Mouse (Mus musculus): Measurements from ENCODE around the gene Lrrc4b. TPM values are rescaled to one million over a fixed set of nuclear protein-coding genes. Genes with fewer than 3 reads are reported as not detected.

The Lrrc4b gene
- not detected for polyA plus RNA-seq (2017; shearing (Covaris generic))

DNA sequence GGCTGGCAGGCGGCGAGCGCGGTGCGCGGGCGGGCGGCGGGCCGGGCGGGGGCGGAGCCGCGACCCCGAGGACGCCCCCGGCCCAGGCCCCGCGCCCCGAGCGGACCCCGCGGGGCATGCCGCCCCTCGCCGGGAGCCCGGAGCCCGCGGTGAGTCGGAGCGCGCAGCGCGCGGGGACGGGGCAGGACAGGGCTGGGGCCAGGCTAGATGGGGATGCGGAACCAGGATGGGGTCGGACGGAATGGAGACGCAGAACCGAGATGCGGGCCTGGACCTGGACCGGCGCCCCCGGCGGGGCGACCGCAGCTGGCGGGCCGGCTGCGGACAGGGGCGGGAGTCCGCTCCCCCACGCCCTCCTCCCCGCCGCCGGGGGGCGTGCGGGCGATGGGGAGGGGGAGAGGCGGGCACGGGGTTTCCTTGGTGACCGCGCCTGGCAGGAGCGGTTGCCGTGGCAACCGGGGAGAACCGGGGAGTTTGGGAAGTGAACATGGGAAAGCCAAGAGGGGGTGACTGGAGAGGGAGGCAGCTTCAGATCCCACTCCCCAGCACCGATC lies at the start of gene Lrrc4b:
TSS of gene Lrrc4b (plus strand) at position 51 of the 554 bp plus-strand sequence.

DNA sequence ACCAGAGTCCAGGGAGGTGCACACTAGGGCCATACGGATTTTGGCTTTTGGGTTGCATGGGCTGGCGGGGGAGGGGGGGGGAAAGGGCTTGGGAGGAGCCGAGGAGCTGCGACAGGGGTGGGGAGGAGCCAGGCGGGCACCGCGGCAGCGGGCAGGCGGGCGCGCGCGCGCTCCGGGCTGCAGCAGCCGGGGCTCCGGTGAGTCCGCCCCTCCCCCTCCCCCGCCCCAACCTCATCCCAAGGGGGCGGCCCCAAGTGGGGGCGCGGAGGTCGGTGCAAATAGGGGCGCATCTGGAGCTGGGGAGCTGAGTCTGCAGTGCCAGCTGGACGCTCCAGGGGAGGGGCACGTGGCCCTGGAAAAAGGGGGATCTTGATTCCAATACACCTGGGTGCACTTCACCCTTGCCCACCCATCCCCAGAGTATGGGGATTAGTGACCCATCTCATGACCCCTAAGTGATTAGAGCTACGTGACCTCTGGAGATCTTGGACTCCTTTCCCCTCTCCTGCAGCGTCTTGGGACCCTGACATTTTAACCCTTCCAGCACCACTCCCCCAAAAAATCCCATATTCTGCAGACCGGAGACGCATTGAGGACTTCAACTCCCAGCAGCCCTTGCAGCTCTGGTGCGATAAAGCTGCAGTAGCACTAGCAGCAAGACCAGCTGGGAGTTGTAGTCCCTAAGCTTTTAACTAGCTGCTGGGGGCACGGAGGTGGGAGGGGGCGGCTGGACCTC lies 44.7 kb upstream of the Lrrc4b start, which contains the start of gene Syt3:
TSS of gene Syt3 (plus strand) at position 123 of the 736 bp plus-strand sequence.

DNA sequence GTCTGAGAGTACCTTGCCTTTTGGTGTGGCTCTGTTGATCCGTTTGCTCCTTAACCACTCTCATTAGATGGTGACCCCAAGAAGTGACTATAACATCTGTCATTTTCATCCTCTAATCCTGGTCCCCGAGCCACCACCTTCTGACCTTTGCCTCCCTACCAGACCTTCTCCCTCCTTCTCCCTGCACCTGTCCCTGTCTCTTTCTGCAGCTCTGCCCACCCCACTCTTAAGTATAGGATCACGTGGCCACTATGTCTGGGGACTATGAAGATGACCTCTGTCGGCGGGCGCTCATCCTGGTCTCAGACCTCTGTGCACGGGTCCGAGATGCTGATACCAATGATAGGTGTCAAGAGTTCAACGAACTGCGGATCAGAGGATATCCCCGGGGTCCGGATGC lies 43.1 kb upstream of the Lrrc4b start, which contains the start of gene 1700008O03Rik:
TSS of gene 1700008O03Rik (minus strand) at position 101 of the 400 bp plus-strand sequence.

DNA sequence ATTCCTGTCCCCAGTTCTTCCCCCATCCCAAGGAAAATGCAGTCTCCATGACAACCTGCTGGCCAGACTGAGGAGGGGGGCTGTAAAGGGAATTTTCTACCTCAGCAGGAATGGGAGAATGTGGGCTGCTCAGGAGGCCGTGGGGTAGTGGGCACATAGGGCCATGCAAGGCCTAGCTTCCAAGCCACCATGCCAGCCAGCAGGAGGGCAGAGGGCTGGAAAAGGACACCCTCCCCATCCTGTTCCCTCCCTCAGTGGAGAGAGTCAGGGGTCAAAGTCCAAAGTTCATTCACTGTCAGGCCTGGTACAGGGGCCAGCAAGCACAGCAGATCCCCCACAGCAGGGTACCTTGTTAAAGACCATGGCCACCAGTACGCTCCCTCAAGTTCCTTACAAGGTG lies 36.3 kb downstream of the Lrrc4b start, which contains the start of gene Aspdh:
TSS of gene Aspdh (plus strand) at position 281 of the 400 bp plus-strand sequence.

DNA sequence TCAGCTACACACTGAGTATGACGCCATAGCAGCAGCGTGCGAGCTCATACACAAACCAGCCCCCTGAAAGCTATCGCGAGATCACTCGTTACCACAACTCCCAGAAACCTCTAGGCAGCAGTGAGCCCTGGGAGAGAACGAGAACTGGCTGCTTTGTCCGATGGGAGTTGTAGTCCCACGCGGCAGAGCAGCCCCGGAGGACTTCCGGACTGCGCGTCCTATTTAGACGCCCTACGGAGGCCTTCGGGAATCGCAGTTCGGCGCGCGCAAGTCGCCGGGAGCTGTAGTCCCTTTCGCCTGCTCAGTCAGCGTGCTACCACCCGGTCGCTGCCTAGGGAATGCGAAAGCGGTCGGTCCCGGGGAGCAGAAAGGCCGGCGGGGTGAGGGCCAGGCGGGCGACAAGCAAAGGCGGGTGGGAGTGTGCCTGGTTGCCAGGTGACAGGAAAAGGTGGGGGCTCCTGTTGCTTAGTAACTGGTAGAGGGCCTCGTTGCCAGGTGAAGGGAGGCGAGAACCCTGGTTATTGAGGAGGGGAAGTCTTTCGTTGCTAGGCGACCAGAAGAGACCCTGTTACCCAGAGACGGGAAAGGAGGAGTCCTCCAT lies 39.1 kb downstream of the Lrrc4b start, which contains the start of gene Josd2:
TSS of gene Josd2 (plus strand) at position 170 of the 601 bp plus-strand sequence.

GRCm38 (mm10) chr7:44495992-44496770 lies 67.4 kb downstream of the Lrrc4b start, which contains the start of the genes Emc10 and Fam71e1:
Emc10 (minus strand) TSS chr7:44496529.
Fam71e1 (plus strand) TSS chr7:44496581.

Other genes starting within 250 kb of the Lrrc4b start
- not detected for gene Klk1b24, start 240.8 kb upstream of the Lrrc4b start, polyA plus RNA-seq (2017; shearing (Covaris generic))
- gene Klk1b3, start 230.8 kb upstream of the Lrrc4b start, polyA plus RNA-seq (2017; shearing (Covaris generic)): not detected
- not detected for gene Klk1b4, start 221.6 kb upstream of the Lrrc4b start, polyA plus RNA-seq (2017; shearing (Covaris generic))
- not detected for gene Klk1b5, start 213.1 kb upstream of the Lrrc4b start, polyA plus RNA-seq (2017; shearing (Covaris generic))
- gene Klk1, start 203.7 kb upstream of the Lrrc4b start, polyA plus RNA-seq (2017; shearing (Covaris generic)): 1.0 TPM
- not detected for gene Gm36864, start 192.8 kb upstream of the Lrrc4b start, polyA plus RNA-seq (2017; shearing (Covaris generic))
- 2.1 TPM for gene 1700028J19Rik, start 182.3 kb upstream of the Lrrc4b start, polyA plus RNA-seq (2017; shearing (Covaris generic))
- gene 2410002F23Rik, start 182.3 kb upstream of the Lrrc4b start, polyA plus RNA-seq (2017; shearing (Covaris generic)): 149 TPM
- not detected for gene Acp4, start 171.6 kb upstream of the Lrrc4b start, polyA plus RNA-seq (2017; shearing (Covaris generic))
- gene Gm15517, start 167.6 kb upstream of the Lrrc4b start, polyA plus RNA-seq (2017; shearing (Covaris generic)): not detected
- gene Clec11a, start 122.1 kb upstream of the Lrrc4b start, polyA plus RNA-seq (2017; shearing (Covaris generic)): 0.43 TPM
- gene Shank1, start 118.8 kb upstream of the Lrrc4b start, polyA plus RNA-seq (2017; shearing (Covaris generic)): 0.15 TPM
- 0.22 TPM for gene Syt3, start 44.9 kb upstream of the Lrrc4b start, polyA plus RNA-seq (2017; shearing (Covaris generic))
- not detected for gene 1700008O03Rik, start 43.2 kb upstream of the Lrrc4b start, polyA plus RNA-seq (2017; shearing (Covaris generic))
- gene Aspdh, start 36.4 kb downstream of the Lrrc4b start, polyA plus RNA-seq (2017; shearing (Covaris generic)): not detected
- gene Josd2, start 39.0 kb downstream of the Lrrc4b start, polyA plus RNA-seq (2017; shearing (Covaris generic)): 128 TPM
- gene Emc10, start 67.5 kb downstream of the Lrrc4b start, polyA plus RNA-seq (2017; shearing (Covaris generic)): 160 TPM
- gene Fam71e1, start 67.6 kb downstream of the Lrrc4b start, polyA plus RNA-seq (2017; shearing (Covaris generic)): 2.6 TPM
- not detected for gene Mybpc2, start 95.6 kb downstream of the Lrrc4b start, polyA plus RNA-seq (2017; shearing (Covaris generic))
- 1.8 TPM for gene Spib, start 103.1 kb downstream of the Lrrc4b start, polyA plus RNA-seq (2017; shearing (Covaris generic))
- 58.3 TPM for gene Pold1, start 119.8 kb downstream of the Lrrc4b start, polyA plus RNA-seq (2017; shearing (Covaris generic))
- gene Nr1h2, start 124.9 kb downstream of the Lrrc4b start, polyA plus RNA-seq (2017; shearing (Covaris generic)): 143 TPM
- gene Napsa, start 143.4 kb downstream of the Lrrc4b start, polyA plus RNA-seq (2017; shearing (Covaris generic)): 2.2 TPM
- not detected for gene Kcnc3, start 161.6 kb downstream of the Lrrc4b start, polyA plus RNA-seq (2017; shearing (Covaris generic))
- not detected for gene Myh14, start 241.8 kb downstream of the Lrrc4b start, polyA plus RNA-seq (2017; shearing (Covaris generic))

All from activated CD4-positive, CD25-positive, alpha-beta regulatory T cell, adult 9 weeks (primary cell).